Comparison of ENCODE assay signal across 25 mouse cellular contexts in genomic region chr5:115518214-115518613, GRCm38 (mm10). TPM values are rescaled to one million over a fixed set of nuclear protein-coding genes. Genes with fewer than 3 reads are reported as not detected.
"Had no signal": no experiment of that assay in that cellular context is flagged by ENCODE, and none has a peak within 500 bp of the region (broad histone marks: within the 10 kb centered on the region; RNA-seq: fewer than 3 reads in every experiment).

No protein-coding gene starts in this region.

RNA-seq across cellular contexts. Expression of gene Pla2g1b, which starts 52.2 kb away (rescaled TPM):
- total RNA-seq: heart, postnatal 10 days; heart, postnatal 14 days; heart, postnatal 25 days; heart, postnatal 36 days; heart, postnatal 4 days; hematopoietic stem cell, adult 5-6 weeks; hindbrain, postnatal 0 days; layer of hippocampus, adult 18-20 months; layer of hippocampus, adult 2 months; layer of hippocampus, adult 8-10 months; layer of hippocampus, postnatal 10 days; layer of hippocampus, postnatal 14 days; layer of hippocampus, postnatal 25 days; layer of hippocampus, postnatal 36 days; left cerebral cortex, adult 18-20 months; left cerebral cortex, adult 2 months; left cerebral cortex, adult 8-10 months had no signal
- polyA plus RNA-seq: heart, embryonic 14.5 days; heart, postnatal 0 days; hindbrain, embryonic 12.5 days; hindbrain, embryonic 13.5 days; hindbrain, embryonic 14.5 days; hindbrain, embryonic 15.5 days; hindbrain, embryonic 16.5 days; hindbrain, postnatal 0 days; inflammation-experienced regulatory T-cells, adult 6 months had no signal
